Mouse (Mus musculus): Measurements from ENCODE around the gene Dis3l2.

The Dis3l2 gene

DNA sequence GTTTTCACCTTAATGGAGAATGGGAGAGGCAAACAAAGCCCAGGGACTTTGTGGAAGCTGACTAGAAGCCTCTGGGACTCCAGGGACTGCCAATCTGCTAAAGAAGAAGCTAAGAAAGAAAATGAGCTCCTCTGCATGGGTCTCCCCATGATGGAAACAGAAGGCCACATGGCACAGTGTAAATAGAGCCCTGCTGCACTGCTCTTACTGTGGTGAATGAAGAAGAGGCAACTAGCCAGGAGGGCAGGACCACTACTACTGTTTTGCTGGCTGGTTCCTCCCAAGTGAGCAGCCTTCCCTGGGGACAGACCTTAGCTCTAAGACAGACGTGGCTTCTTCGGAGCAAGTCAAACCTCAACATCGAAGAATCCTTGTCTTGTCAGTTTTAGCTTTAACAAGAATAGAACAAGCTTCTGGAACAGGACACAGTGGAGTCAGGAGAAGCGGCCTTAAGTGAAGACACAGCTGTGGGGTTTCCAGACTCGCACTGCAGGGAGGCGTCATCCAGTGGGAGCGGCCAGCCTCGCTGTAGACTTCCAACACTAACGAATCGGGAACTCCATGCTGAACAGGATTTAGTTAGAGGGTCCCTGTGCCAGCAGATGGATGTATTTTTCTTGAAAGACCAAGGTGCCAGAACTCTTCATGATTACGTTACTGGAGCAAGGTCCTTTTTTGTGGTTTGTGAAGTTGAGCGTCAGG is 307.2 kb downstream of the Dis3l2 start:
- in situ Hi-C loops (cut with MboI, MseI), result no loop called here

DNA sequence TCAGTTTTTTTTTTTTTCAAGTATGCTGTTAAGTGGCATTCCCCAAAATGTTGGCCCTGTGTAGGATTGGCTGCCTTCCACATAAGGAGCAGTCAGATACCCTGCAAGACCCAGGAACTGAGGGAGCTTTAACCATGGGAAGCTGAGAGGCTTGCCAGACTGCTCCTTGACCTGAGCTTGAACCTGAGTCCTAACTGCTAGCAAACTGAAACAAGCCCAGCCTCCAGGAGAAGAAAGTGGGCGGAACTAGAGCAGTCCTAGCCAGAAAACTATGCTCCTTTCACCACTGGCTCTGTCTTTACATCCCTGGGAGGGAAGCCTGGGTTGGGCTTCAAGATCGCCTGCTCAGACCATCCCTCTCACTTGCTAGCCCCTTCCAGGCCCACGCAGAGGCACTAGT is 308.1 kb downstream of the Dis3l2 start:
- in situ Hi-C loops (cut with MboI, MseI), result no loop called here

GRCm38 (mm10) chr1:87012606-87013005 is 309.0 kb downstream of the Dis3l2 start:
- in situ Hi-C loops (cut with MboI, MseI), result no loop called here

- in situ Hi-C loops (cut with MboI, MseI), result no loop called here
Measured at GRCm38 (mm10) chr1:87020714-87021113, 317.1 kb downstream of the Dis3l2 start.

DNA sequence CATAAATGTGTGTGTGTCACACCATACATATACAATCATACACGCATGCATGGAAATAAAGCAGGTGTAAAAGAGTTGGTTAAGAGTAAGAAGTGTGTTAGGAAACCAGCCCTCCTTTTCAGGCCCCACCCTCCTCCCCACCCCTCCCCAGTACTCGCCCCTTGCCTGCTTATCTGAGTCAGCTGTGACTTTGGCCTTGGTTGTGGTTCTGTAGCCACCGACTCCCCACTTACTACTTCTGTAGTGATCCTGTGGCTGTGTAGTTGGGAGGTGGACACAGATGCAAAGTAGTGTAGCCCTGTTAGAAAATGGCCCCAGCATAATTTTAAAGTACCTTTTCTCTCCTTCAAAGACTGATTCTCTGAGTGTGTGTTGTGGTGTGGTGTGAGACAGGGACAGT is 318.0 kb downstream of the Dis3l2 start:
- in situ Hi-C loops (cut with MboI, MseI), result no loop called here

- in situ Hi-C loops (cut with MboI, MseI), result no loop called here
Measured at GRCm38 (mm10) chr1:87023291-87024170, 319.9 kb downstream of the Dis3l2 start.

DNA sequence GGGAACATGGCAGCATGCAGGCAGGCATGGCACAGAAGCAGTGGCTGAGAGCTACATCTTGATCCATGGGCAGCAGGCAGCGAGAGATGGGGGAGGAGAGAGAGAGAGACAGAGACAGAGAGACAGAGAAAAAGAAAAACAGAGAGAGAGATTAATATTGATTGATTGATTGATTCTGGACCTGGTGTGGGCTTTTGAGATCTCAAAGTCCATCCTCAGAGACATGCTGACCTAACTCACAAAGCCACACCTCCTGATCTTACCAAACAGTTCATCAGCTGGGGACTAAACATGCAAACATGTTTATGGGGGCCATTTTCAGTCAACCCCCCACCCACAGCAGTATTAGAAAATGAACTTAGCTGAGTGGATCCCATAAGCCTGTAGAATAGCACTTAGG is 321.4 kb downstream of the Dis3l2 start:
- in situ Hi-C loops (cut with MboI, MseI), result no loop called here

- in situ Hi-C loops (cut with MboI, MseI), result no loop called here
Measured at GRCm38 (mm10) chr1:87028786-87029185, 325.2 kb downstream of the Dis3l2 start.

DNA sequence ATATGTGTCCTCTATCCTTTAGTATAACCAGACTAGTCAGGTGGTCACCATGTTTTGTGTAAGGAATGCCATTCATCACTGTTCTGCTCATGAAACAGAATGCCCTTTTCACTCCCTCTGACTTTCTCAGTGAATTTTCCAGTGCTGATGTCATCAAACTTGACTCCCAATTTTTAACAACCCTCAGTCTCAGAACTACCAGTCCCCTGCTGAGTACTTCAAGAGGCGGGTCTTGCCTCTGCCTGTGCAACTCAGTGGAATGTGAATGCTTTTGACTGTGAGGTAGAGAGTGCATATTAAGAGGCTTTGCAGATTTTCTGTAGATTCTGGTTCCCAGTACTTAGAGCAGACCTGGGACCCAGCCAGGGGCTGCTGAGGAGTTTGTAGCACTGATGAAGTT is 327.0 kb downstream of the Dis3l2 start:
- in situ Hi-C loops (cut with MboI, MseI), result no loop called here

GRCm38 (mm10) chr1:87032466-87032865 is 328.9 kb downstream of the Dis3l2 start:
- in situ Hi-C loops (cut with MboI, MseI), result no loop called here

DNA sequence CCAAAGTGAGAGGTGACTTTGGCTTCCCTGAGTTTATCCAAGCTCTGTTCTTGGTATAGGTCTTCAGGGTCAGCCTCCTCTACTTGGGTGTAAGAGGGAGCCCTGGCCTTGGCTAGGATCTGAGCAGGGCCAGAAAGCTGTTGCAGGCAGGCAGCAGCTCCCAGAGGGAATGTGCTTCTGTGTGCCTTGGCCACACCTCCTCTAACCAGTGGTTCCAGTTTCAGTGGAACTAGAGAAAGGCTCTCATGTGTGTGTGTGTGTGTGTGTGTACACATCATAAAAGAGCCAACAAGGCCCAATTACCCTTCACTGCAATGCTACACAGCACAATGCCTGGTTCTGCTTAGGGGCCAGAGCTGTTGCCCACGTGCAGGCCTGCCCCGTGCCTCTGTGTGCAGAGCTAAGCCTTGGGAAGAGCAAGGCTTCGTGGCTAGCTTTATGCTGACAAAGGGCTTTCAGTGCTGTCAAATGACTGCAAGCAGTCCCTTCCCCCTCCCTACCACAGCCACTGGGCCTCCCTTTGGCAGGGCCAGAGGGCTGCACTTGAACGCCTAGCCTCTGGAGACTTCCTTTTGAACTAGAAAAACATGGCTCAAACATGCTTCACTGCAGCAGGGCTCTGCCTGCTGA is 332.0 kb downstream of the Dis3l2 start:
- in situ Hi-C loops (cut with MboI, MseI), result no loop called here

DNA sequence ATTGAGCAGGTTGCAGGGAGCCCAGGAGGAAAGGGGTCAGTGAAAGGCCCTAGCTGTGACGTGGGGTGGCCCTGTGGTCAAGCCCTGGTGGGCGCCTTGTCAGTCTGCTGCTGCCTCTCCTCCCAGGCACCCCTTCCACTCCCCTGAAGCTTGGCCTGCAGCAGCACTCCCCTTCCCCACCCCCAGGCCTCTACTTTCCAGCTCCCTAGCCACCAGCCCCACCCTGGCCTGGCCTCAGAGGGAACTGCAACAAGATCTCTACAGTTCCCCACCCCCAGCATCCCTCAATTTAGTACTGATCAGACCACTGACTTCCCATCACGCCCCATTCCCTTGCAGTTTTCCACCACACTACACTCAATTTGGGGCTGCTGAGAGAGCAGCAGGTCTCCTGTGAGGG is 332.7 kb downstream of the Dis3l2 start:
- in situ Hi-C loops (cut with MboI, MseI), result no loop called here

GRCm38 (mm10) chr1:87038477-87039070 is 335.0 kb downstream of the Dis3l2 start:
- in situ Hi-C loops (cut with MboI, MseI), result no loop called here

DNA sequence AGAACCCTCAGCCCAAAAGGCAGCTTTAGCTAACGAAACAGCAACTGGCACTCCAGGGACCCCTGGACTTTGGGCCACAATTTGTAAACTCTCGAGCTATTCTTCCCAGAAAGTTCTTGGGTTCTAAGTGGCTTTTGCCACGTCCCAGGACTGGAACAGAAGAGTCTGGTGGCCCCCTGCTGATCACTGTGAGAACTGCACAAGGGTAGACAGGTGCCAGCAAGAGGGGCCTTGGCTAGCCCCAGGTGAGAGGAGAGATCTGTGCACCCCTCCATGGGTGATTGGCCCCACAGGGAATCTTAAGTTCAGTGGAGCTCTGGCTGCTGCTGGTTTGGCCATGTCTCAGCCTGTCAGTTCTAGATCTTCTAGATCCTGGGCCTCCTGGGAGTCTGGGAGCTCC is 337.5 kb downstream of the Dis3l2 start:
- in situ Hi-C loops (cut with MboI, MseI), result loop anchor here (5.0 kb wide), 2 partner anchors 394 to 594 kb away; no protein-coding TSS in a partner anchor

DNA sequence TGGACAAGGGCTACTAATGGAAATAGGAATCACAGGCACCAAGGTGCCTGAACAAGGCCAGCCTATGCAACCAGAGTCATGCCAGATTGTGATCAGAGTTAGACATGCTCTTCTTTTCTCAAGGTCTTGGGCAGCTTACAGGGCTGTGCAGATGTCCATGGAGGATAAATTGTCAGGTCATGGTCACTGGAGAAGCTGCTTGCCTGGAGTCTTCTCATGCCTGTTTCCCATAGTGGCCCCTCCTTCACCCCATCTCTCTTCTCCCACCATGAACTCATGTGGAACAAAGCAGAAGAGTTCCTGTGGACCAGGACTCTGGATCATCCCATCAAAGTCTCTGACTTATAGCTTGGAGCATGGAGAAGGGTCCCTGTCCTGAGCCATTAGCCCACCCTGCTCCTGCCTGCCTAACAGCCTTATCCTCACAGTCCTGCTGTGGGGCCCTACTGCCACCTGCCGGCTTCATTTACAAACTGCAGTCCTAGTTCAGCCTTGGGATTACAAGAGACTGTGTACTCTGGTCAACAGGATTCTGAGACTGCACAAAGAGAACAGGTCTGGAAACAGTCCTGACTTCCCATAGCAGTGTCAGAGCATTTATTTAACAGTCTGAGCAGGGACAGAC is 338.3 kb downstream of the Dis3l2 start:
- in situ Hi-C loops (cut with MboI, MseI), result loop anchor here (5.0 kb wide), 2 partner anchors 395 to 595 kb away; no protein-coding TSS in a partner anchor

GRCm38 (mm10) chr1:87050072-87050471 is 346.5 kb downstream of the Dis3l2 start:
- in situ Hi-C loops (cut with MboI, MseI), result no loop called here

GRCm38 (mm10) chr1:87050700-87051099 is 347.1 kb downstream of the Dis3l2 start:
- in situ Hi-C loops (cut with MboI, MseI), result no loop called here

DNA sequence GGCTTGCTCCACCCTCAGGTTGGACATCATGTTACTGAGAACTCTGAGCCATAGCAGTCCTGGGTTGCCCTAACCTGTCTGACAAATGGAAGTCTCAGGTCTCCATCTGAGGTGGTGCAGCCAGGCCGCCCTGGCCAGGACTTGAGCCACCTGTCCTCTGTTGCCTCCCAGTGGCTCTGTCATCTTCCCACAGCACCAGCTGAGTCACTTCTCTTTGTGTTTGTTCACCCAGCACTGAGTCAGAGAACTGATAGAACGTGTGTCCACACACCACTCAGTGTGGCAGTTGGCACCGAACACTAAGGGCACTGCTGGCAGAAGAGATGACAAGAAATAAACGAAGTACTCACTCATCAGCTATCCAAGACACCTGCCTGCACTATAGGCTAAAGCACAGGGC is 347.8 kb downstream of the Dis3l2 start:
- in situ Hi-C loops (cut with MboI, MseI), result no loop called here

- in situ Hi-C loops (cut with MboI, MseI), result no loop called here
Measured at GRCm38 (mm10) chr1:87057075-87057474, 353.5 kb downstream of the Dis3l2 start.

GRCm38 (mm10) chr1:87059042-87059665 is 355.5 kb downstream of the Dis3l2 start:
- in situ Hi-C loops (cut with MboI, MseI), result no loop called here

- in situ Hi-C loops (cut with MboI, MseI), result no loop called here
Measured at GRCm38 (mm10) chr1:87060913-87061312, 357.3 kb downstream of the Dis3l2 start.

All from T-helper 1 cell (primary cell).